Mouse (Mus musculus) C2C12 (cell line): ENCODE data around the gene Grid1. TPM values are rescaled to one million over a fixed set of nuclear protein-coding genes. Genes with fewer than 3 reads are reported as not detected.

ENCODE experiments used
- H3K27me3 ChIP-seq: one replicate; pipeline ENCODE4 v1.6.1; 2011; ENCODE audit not compliant: control insufficient read depth, insufficient read depth, insufficient read length
- H3K36me3 ChIP-seq: one replicate; pipeline ENCODE4 v1.6.1; 2011; ENCODE audit not compliant: control insufficient read depth, insufficient read depth
- H3K4me3 ChIP-seq: one replicate; pipeline ENCODE4 v1.5.1; 2011; ENCODE audit warnings: mild to moderate bottlenecking, control low read depth; ENCODE audit not compliant: poor library complexity, insufficient read depth, severe bottlenecking
- H3K79me2 ChIP-seq: one replicate; pipeline ENCODE4 v1.6.1; 2011; ENCODE audit not compliant: control insufficient read depth, insufficient read depth
- H3K79me3 ChIP-seq: one replicate; pipeline ENCODE4 v1.6.1; 2011; ENCODE audit warnings: low read depth, control low read depth
- H3ac ChIP-seq: one replicate; pipeline ENCODE3; 2011; ENCODE audit warnings: low read depth; ENCODE audit not compliant: control insufficient read depth, insufficient read length
- CEBPB ChIP-seq: IDR thresholded peaks from one replicate; pipeline ENCODE4 v1.6.1; 2011; ENCODE audit warnings: low read depth, mild to moderate bottlenecking, control low read depth, moderate library complexity
- CTCF ChIP-seq: IDR thresholded peaks from one replicate; pipeline ENCODE4 v1.5.1; 2011; ENCODE audit not compliant: control insufficient read depth, insufficient read depth, insufficient read length
- FOSL1 ChIP-seq: IDR thresholded peaks from one replicate; pipeline ENCODE4 v1.8.0; 2011; ENCODE audit warnings: mild to moderate bottlenecking, low read length; ENCODE audit not compliant: poor library complexity, insufficient read depth, severe bottlenecking
- MAX ChIP-seq: IDR thresholded peaks from one replicate; pipeline ENCODE4 v1.6.1; 2011; ENCODE audit warnings: mild to moderate bottlenecking, control low read depth
- MYOD1 ChIP-seq: IDR thresholded peaks from one replicate; pipeline ENCODE4 v1.6.1; 2011; ENCODE audit warnings: low read depth; ENCODE audit not compliant: control insufficient read depth, insufficient read length
- MYOG ChIP-seq: IDR thresholded peaks from one replicate; pipeline ENCODE4 v1.6.1; 2011; ENCODE audit not compliant: control insufficient read depth, insufficient read length; ENCODE audit errors: extremely low read depth
- USF1 ChIP-seq: IDR thresholded peaks from one replicate; pipeline ENCODE4 v1.6.1; 2011; ENCODE audit warnings: low read depth, mild to moderate bottlenecking, control low read depth, moderate library complexity
- polyA plus RNA-seq: library from polyadenylated mRNA; unstranded; fragments of >200 nt; fragmentation: generic; extraction: Trizol; gene quantifications from one replicate; pipeline ENCODE4 v1.2.1, GENCODE M21; 2012; ENCODE audit warnings: missing spikeins

Gene Grid1
- polyA plus RNA-seq, 1 experiment, result 0.04 TPM

DNA sequence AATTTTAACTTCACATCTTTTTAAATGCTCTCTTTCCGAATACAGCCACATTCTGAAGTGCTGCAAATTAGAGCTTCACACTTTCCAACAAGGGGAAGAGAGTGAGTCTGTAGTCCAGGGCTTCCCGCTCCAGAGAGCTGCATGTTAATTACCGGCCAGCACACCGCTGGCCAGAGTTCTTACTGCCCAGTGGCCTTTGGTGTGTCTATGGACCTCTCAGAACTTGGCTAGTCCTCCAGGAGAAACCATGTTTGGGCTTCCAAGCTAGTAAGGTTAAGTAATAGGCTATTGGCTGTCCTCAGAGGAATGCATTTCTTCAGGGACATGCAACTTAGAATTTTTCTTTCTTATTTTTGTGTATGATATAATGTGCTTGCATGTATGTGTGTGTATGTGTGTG is 301.0 kb downstream of the Grid1 start:
- no peak overlapping the region for H3K4me3 ChIP-seq
- no peaks in the 10 kb centered on the region for H3K36me3 ChIP-seq
- H3ac ChIP-seq, result no peak overlapping the region
- H3K79me2 ChIP-seq, result no peaks in the 10 kb centered on the region
- no peaks in the 10 kb centered on the region for H3K79me3 ChIP-seq
- no peaks in the 10 kb centered on the region for H3K27me3 ChIP-seq
- TF ChIP-seq CEBPB (no peak), MAX (no peak), CTCF (no peak), MYOG (no peak), FOSL1 (no peak), USF1 (no peak), MYOD1 (no peak)

DNA sequence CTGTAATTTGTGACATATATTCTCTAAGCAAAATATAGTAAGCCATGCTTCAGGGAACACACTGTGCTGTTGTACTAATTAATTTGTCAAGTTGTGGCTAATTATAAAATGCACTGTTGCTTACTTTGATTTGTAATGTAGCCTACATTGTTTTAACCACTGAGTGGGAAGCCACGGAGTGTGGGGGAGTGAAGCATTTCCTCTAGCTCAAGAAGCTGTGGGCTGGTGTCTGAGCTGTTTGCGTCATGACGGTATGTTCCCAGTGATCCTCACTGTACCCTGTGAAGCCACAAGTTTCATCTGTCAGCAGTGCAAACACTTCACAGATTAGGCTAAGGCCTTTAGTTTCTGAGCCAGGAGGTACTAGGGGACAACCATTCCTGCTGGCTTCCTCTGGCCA is 302.2 kb downstream of the Grid1 start:
- Histone ChIP-seq H3K79me3 (no peaks in the 10 kb centered on the region), H3K36me3 (no peaks in the 10 kb centered on the region), H3K4me3 (no peak overlapping the region), H3ac (no peak overlapping the region), H3K27me3 (no peaks in the 10 kb centered on the region), H3K79me2 (no peaks in the 10 kb centered on the region)
- TF ChIP-seq MYOG (no peak), MAX (no peak), MYOD1 (no peak), USF1 (no peak), CTCF (no peak), CEBPB (no peak), FOSL1 (no peak)

DNA sequence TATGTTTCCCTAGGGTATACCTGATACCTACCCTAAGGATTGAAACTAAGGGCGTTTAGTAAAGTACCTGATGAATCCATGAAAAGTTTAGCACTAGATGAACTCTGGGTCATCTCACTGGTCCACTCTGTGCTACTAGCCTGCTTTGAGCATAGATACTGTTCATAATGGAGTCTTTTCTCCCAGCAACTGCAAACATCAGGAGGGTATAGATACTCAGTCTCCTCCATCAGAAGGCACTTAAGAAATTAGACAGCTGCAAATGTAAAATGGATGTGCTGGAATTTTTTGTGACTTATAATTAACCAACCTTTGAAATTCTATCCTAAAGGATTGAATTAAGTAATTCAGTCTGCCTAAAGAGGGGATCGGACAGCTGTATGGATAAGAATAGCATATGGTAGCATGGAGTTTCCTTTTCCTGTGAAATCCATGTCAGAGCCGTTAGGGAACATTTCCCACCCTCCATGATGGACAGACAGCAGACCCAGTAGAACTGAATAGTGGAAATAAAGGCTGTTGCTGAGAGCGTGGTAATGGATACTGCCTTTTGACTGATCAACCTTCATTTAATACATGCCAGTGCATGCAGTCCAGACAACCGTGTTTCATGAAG is 303.5 kb downstream of the Grid1 start:
- TF ChIP-seq FOSL1 (no peak), MAX (no peak), CTCF (no peak), USF1 (no peak), MYOD1 (no peak)
- Histone ChIP-seq H3K27me3 (no peaks in the 10 kb centered on the region), H3K79me3 (no peaks in the 10 kb centered on the region), H3K36me3 (no peaks in the 10 kb centered on the region), H3ac (no peak overlapping the region), H3K79me2 (no peaks in the 10 kb centered on the region), H3K4me3 (no peak overlapping the region)

DNA sequence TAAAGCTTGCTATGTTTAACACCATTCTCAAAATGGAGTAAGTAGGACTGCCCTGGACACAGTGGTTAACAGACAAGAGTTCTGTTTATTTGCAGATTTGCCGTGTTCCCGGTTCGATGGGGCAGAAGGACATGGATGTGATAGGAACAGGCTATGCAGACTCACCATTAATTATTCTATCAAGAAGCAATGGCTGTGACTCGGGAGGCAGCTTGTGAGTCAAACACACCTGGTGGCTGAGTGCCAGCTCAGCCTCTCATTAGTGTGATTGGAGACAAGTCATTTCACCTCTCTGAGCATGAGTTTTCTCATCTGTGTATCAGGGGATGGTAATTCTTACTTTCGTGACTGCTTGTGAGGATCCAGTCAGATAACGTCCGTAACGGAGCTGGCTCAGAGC is 307.7 kb downstream of the Grid1 start:
- no peak overlapping the region for H3K4me3 ChIP-seq
- no peaks in the 10 kb centered on the region for H3K79me2 ChIP-seq
- no peak overlapping the region for H3ac ChIP-seq
- no peaks in the 10 kb centered on the region for H3K36me3 ChIP-seq
- no peaks in the 10 kb centered on the region for H3K27me3 ChIP-seq
- H3K79me3 ChIP-seq, result no peaks in the 10 kb centered on the region
- TF ChIP-seq CTCF, result no peak
- TF ChIP-seq MAX, result no peak
- no peak for TF ChIP-seq CEBPB
- no peak for TF ChIP-seq USF1
- TF ChIP-seq MYOD1, result no peak
- no peak for TF ChIP-seq MYOG
- TF ChIP-seq FOSL1, result no peak

DNA sequence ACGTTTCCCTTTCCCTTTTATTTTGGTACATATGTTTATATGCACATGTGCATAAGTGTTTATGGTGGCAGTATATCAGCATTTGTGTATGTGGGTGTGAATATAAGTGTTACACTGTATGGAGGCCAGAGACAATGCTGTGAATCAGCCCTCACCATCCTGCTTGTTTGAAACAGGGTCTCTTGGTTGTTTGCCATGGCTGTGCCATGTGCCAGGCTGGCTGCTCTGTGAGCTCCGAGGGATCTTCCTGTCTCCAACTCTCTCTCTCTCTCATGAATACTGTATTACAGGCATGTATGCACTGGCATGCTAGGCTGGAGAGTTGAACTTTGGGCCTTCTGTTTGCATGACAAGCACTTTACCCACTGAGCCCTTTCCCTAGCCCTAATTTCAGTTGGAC is 315.1 kb downstream of the Grid1 start:
- Histone ChIP-seq H3K79me2 (no peaks in the 10 kb centered on the region), H3ac (no peak overlapping the region), H3K36me3 (no peaks in the 10 kb centered on the region), H3K4me3 (no peak overlapping the region), H3K27me3 (no peaks in the 10 kb centered on the region), H3K79me3 (no peaks in the 10 kb centered on the region)
- TF ChIP-seq MAX (no peak), MYOD1 (no peak), CEBPB (no peak), USF1 (no peak), MYOG (no peak), FOSL1 (no peak), CTCF (no peak)

DNA sequence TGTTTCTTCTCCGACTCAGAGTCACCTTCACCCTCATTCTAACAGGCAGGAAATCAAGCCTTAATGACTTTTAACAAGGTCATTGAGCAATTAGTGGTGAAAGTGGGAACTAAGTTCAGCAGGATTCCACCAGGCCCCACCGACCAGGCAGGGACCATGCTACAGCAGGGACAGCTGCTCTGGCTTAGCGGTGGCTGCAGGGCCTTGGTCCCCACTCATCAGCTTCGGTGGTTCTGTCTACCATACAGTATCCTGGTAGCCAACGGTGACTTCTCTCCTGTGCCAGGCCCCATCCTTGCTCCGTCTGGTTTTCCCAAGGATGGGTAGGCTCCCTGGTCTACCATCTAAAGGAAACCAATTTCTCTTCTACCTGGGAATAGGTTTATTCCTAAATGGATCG is 318.2 kb downstream of the Grid1 start:
- H3K27me3 ChIP-seq, result no peaks in the 10 kb centered on the region
- H3K79me3 ChIP-seq, result no peaks in the 10 kb centered on the region
- no peaks in the 10 kb centered on the region for H3K36me3 ChIP-seq
- no peaks in the 10 kb centered on the region for H3K79me2 ChIP-seq
- no peak for TF ChIP-seq USF1
- TF ChIP-seq MYOG, result no peak
- TF ChIP-seq CEBPB, result no peak
- TF ChIP-seq CTCF, result no peak
- H3ac ChIP-seq, result no peak overlapping the region
- H3K4me3 ChIP-seq, result no peak overlapping the region
